Mouse (Mus musculus) ES-Bruce4 (cell line): Measurements from ENCODE around the gene Cd40.

Experiments
- CTCF ChIP-seq: IDR thresholded peaks from one replicate; pipeline ENCODE4 v1.8.1; 2011; ENCODE audit warnings: low read depth, low read length
- POLR2A ChIP-seq: IDR thresholded peaks from one replicate; pipeline ENCODE4 v1.8.1; 2011; ENCODE audit warnings: low read length; ENCODE audit not compliant: insufficient read depth

GRCm38 (mm10) chr2:165080657-165081056, 25.2 kb downstream of the Cd40 start:
- TF ChIP-seq POLR2A (no peak), CTCF (no peak)
